Mouse (Mus musculus): ENCODE data around the gene Tymp. TPM values are rescaled to one million over a fixed set of nuclear protein-coding genes. Genes with fewer than 3 reads are reported as not detected.

The Tymp gene
- polyA plus RNA-seq, 1 experiment from 2014 or later: 1.6 TPM

GRCm38 (mm10) chr15:89387127-89387526 is 10.3 kb upstream of the Tymp start:
- 44% methylated on average over 12 of the region's 12 CpGs for WGBS
- no peak for ATAC-seq (ENCODE audit: low FRiP score, low read depth)
- H3K4me2 ChIP-seq (replicated peaks): no peak overlapping the region
- no peak overlapping the region for H3K27ac ChIP-seq
- no peaks in the 10 kb centered on the region; the same call in none of the 2 replicates for H3K27me3 ChIP-seq (replicated peaks)
- no peaks in the 10 kb centered on the region for H3K9me3 ChIP-seq
- no peak overlapping the region for H3K9ac ChIP-seq
- H3K36me3 ChIP-seq: no peaks in the 10 kb centered on the region
- H3K4me3 ChIP-seq: no peak overlapping the region
- no peaks in the 10 kb centered on the region for H3K4me1 ChIP-seq

- no peak for ATAC-seq (ENCODE audit: low FRiP score, low read depth)
- Histone ChIP-seq H3K27ac (no peak within 1 kb of the TSS), H3K4me3 (no peak within 1 kb of the TSS), H3K9me3 (no peaks in the 10 kb centered on the region), H3K4me2 (replicated peaks) (no peak within 1 kb of the TSS), H3K36me3 (no peaks in the 10 kb centered on the region), H3K27me3 (replicated peaks) (peaks cover 7% of the 10 kb centered on the region), H3K4me1 (peaks cover under 1% of the 10 kb centered on the region; the same call in 1 of the 2 replicates), H3K9ac (no peak within 1 kb of the TSS)
- WGBS: 89% methylated on average over 7 of the region's 7 CpGs
Observed at GRCm38 (mm10) chr15:89384617-89385016, 7.8 kb upstream of the Tymp start, which contains the start of gene Klhdc7b. Gene Klhdc7b (plus strand): TSS chr15:89384917.

DNA sequence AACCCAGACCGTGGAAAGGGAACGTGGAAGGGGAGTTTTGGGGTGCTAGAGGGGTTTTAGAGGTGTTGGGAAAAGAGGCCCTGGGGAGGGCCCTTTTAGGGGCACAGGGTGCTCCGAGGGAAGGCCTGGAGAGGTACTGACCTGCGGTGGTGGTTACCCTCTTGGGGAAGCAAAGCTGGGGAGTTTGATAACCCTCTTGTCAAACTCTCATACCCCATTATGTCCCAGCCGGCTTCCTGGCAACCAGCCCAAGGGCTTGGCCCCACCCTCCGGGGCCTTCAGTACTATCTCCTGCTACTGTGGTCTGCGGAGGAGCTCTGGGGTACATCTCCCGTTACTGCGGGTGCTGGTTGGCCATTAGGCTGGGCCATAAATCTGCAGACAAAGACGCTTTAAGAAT is 2.6 kb upstream of the Tymp start:
- Histone ChIP-seq H3K4me3 (peak overlapping the region; percentile 34), H3K36me3 (no peaks in the 10 kb centered on the region), H3K4me1 (peaks cover 14% of the 10 kb centered on the region), H3K27ac (no peak overlapping the region), H3K9ac (peak overlapping the region; percentile 40; the same call in 1 of the 2 replicates), H3K4me2 (replicated peaks) (peak overlapping the region; percentile 63), H3K9me3 (no peaks in the 10 kb centered on the region), H3K27me3 (replicated peaks) (peaks cover 46% of the 10 kb centered on the region)
- WGBS: 5% methylated on average over 10 of the region's 10 CpGs
- ATAC-seq (ENCODE audit: low FRiP score, low read depth): no peak

- Histone ChIP-seq H3K27ac (no peak within 1 kb of the TSS), H3K4me2 (replicated peaks) (peak within 1 kb of the TSS; percentile 63), H3K27me3 (replicated peaks) (peaks cover 46% of the 10 kb centered on the region), H3K36me3 (no peaks in the 10 kb centered on the region), H3K9ac (peak within 1 kb of the TSS; percentile 40; the same call in 1 of the 2 replicates), H3K4me1 (peaks cover 14% of the 10 kb centered on the region), H3K4me3 (peak within 1 kb of the TSS; percentile 34), H3K9me3 (no peaks in the 10 kb centered on the region)
- WGBS: under 1% methylated on average over 33 of the region's 33 CpGs
- ATAC-seq (ENCODE audit: low FRiP score, low read depth): no peak
Observed at GRCm38 (mm10) chr15:89378831-89379401, 2.1 kb upstream of the Tymp start, which contains the start of gene Odf3b. Gene Odf3b (minus strand): TSS chr15:89379282.

DNA sequence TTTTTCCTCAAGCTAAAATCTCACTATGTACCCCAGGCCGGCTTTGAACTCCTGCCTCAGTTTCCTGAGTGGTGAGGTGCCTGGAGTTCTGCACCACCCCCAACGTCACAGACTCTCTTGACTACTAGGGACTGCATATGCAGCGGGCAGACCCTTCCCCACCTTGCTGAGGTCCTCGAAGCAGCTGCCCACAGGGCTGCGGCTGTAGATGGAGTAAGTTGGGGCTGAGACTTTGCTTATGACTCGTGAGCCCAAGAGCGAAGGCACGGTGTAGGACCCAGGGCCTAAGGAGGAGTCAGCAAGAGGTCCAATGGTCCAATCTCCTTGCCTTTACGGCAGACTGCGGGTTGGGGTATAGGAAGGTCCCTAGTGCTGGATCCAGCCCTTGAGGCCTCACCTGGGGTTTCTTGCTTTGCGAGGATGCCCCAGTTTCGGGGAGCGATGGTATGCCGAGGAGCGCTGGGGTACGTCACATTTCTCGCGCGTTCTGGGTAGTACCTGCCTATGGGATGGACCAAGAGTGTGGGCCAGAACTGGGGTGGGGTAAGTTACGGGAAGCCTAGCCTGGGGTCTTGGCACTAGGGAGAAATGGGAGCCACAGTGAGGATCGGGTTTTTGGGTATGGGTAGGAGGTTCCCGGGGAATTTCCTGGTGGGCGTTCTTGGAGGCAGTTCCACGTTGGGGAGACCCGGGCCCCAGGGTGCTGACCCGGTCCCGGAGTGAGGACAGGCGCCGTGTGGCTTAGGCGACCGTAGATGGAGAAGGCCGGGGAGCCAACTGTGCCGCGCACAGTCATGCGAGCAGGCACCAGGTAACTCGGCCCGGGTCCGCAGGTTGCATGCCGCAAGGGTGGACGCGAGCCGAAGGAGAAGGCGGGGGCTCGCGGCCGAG is 1.3 kb upstream of the Tymp start:
- H3K27me3 ChIP-seq (replicated peaks): peaks cover 46% of the 10 kb centered on the region
- 11% methylated on average over 46 of the region's 46 CpGs for WGBS
- H3K9ac ChIP-seq: peak overlapping the region; percentile 40; the same call in 1 of the 2 replicates
- peak overlapping the region; percentile 34 for H3K4me3 ChIP-seq
- peak overlapping the region; percentile 63 for H3K4me2 ChIP-seq (replicated peaks)
- no peak overlapping the region for H3K27ac ChIP-seq
- peaks cover 15% of the 10 kb centered on the region for H3K4me1 ChIP-seq
- ATAC-seq (ENCODE audit: low FRiP score, low read depth): no peak
- no peaks in the 10 kb centered on the region for H3K36me3 ChIP-seq
- no peaks in the 10 kb centered on the region for H3K9me3 ChIP-seq

DNA sequence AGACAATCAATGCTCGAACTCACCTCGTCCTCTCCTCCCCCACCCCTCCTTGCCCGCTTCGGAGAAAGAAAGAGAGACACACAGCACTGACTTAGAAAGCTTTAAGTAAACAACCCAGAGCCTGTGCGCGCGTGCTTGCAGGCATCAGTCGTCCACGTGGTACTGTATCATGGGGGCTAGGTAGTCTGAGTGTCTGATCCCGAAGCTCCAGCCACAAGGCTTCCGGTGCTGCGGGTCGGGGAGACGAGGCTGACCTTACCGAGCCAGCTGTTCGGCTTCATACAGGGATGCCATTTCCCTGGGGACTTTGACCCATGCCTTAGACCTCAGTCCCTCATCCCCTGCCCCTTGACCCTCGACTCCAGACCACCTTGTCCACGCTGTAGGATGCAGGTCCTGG is 523 bp upstream of the Tymp start:
- Histone ChIP-seq H3K4me3 (no peak overlapping the region), H3K27ac (no peak overlapping the region), H3K27me3 (replicated peaks) (peaks cover 46% of the 10 kb centered on the region), H3K9ac (no peak overlapping the region; the same call in 1 of the 2 replicates), H3K36me3 (peaks cover 3% of the 10 kb centered on the region), H3K4me2 (replicated peaks) (peak overlapping the region; percentile 10; the same call in 1 of the 2 replicates), H3K4me1 (peaks cover 23% of the 10 kb centered on the region), H3K9me3 (no peaks in the 10 kb centered on the region)
- no peak for ATAC-seq (ENCODE audit: low FRiP score, low read depth)
- WGBS: 7% methylated on average over 18 of the region's 18 CpGs

GRCm38 (mm10) chr15:89376040-89376439 is 799 bp downstream of the Tymp start:
- H3K9ac ChIP-seq: no peak overlapping the region
- no peak overlapping the region for H3K4me3 ChIP-seq
- H3K4me2 ChIP-seq (replicated peaks): no peak overlapping the region
- H3K36me3 ChIP-seq: peaks cover 16% of the 10 kb centered on the region
- peaks cover 27% of the 10 kb centered on the region for H3K4me1 ChIP-seq
- H3K27ac ChIP-seq: no peak overlapping the region
- H3K9me3 ChIP-seq: no peaks in the 10 kb centered on the region
- H3K27me3 ChIP-seq (replicated peaks): peaks cover 46% of the 10 kb centered on the region
- WGBS: 83% methylated on average over 7 of the region's 7 CpGs
- no peak for ATAC-seq (ENCODE audit: low FRiP score, low read depth)

GRCm38 (mm10) chr15:89374801-89375534 is 1.9 kb downstream of the Tymp start:
- Histone ChIP-seq H3K9ac (no peak overlapping the region), H3K27me3 (replicated peaks) (peaks cover 41% of the 10 kb centered on the region), H3K27ac (no peak overlapping the region), H3K36me3 (peaks cover 27% of the 10 kb centered on the region), H3K4me3 (no peak overlapping the region), H3K4me1 (peaks cover 27% of the 10 kb centered on the region), H3K9me3 (no peaks in the 10 kb centered on the region), H3K4me2 (replicated peaks) (no peak overlapping the region)
- no peak for ATAC-seq (ENCODE audit: low FRiP score, low read depth)
- WGBS: 95% methylated on average over 17 of the region's 17 CpGs

DNA sequence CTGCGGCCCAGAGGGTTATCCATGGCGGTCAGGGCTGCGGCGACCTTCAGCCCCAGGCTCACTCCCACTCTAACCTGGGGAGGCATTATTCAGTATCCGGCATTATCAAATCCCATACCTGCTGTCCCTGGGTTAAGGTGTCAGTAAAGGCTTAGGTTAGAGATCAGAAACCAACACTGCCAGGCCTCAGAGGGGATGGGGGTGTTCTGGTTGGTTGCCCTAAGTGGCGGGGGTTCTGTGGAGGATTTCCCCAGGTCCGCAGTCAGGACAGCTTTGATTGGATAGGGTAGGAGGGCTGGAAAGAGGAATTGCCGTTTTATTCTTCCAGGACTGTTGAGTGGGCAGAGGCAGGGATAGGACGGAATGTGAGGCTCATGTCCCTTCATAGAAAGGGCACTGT is 2.5 kb downstream of the Tymp start:
- peaks cover 23% of the 10 kb centered on the region for H3K4me1 ChIP-seq
- 43% methylated on average over 9 of the region's 9 CpGs for WGBS
- peaks cover 36% of the 10 kb centered on the region for H3K27me3 ChIP-seq (replicated peaks)
- H3K9me3 ChIP-seq: no peaks in the 10 kb centered on the region
- peak overlapping the region; percentile 65 for H3K4me3 ChIP-seq
- H3K4me2 ChIP-seq (replicated peaks): peak overlapping the region; percentile 82
- no peak overlapping the region for H3K27ac ChIP-seq
- no peak for ATAC-seq (ENCODE audit: low FRiP score, low read depth)
- peak overlapping the region; percentile 76 for H3K9ac ChIP-seq
- H3K36me3 ChIP-seq: peaks cover 33% of the 10 kb centered on the region

DNA sequence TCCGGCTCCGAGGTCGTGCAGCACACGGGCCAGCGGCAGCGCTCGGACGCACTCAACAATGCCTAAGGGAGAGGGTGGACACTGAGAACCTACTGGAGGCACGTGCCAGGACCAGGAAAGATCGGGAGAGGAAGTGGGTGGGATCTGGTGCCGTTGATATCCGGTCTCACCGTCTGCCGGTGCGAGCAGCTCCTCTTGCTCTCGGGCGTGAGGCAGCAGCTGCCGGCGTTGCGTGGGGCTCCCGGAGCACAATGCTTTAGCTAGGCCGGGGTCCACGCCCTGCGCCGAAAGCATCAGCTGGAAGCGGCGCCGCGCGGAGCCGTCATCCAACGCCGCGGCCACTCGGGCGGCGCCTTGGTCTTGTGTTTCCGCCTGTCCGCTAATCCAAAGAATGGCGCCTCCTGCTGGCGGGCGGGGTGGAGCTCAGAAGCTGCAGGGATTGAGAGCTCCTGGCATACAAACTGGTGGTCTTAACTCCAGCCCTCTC is 3.0 kb downstream of the Tymp start, which contains the start of gene Sco2:
TSS of gene Sco2 (minus strand) at position 85 of the 487 bp plus-strand sequence.
- Histone ChIP-seq H3K36me3 (peaks cover 39% of the 10 kb centered on the region), H3K27me3 (replicated peaks) (peaks cover 31% of the 10 kb centered on the region), H3K9ac (peak within 1 kb of the TSS; percentile 76), H3K9me3 (no peaks in the 10 kb centered on the region), H3K27ac (peak within 1 kb of the TSS; percentile 82; the same call in 1 of the 2 replicates), H3K4me3 (peak within 1 kb of the TSS; percentile 65), H3K4me2 (replicated peaks) (peak within 1 kb of the TSS; percentile 82), H3K4me1 (peaks cover 18% of the 10 kb centered on the region)
- WGBS: under 1% methylated on average over 42 of the region's 42 CpGs
- ATAC-seq (ENCODE audit: low FRiP score, low read depth): peak; percentile 80

- Histone ChIP-seq H3K36me3 (peaks cover 45% of the 10 kb centered on the region), H3K4me2 (replicated peaks) (peak overlapping the region; percentile 82), H3K27ac (peak overlapping the region; percentile 82; the same call in 1 of the 2 replicates), H3K27me3 (replicated peaks) (peaks cover 25% of the 10 kb centered on the region), H3K9me3 (no peaks in the 10 kb centered on the region), H3K4me3 (peak overlapping the region; percentile 65), H3K9ac (peak overlapping the region; percentile 76), H3K4me1 (peaks cover 13% of the 10 kb centered on the region)
- peak; percentile 79 for ATAC-seq (ENCODE audit: low FRiP score, low read depth)
- WGBS: 1% methylated on average over 35 of the region's 35 CpGs
Observed at GRCm38 (mm10) chr15:89373027-89373761, 3.6 kb downstream of the Tymp start.
